In genomic region chr8:125757106-125757496, GRCm38 (mm10) we compare ENCODE assay signal across 10 mouse cellular contexts. TPM values are rescaled to one million over a fixed set of nuclear protein-coding genes. Genes with fewer than 3 reads are reported as not detected.
DNase-seq lines count a peak whose midpoint lies in the region; ATAC-seq and TF ChIP-seq lines count a peak whose summit lies in the region.
"Had no signal": no experiment of that assay in that cellular context is flagged by ENCODE, and none has a peak within 500 bp of the region (broad histone marks: within the 10 kb centered on the region; RNA-seq: fewer than 3 reads in every experiment).

No protein-coding gene starts in this region.

- no peaks in the 10 kb centered on the region for H3K27me3 ChIP-seq in hindbrain, embryonic 14.5 days (ENCODE audit: control insufficient read depth, insufficient read depth, low read length)
- H3K27me3 ChIP-seq in hindbrain, embryonic 10.5 days (ENCODE audit: insufficient read depth, poor library complexity, severe bottlenecking) = no peaks in the 10 kb centered on the region
- no peaks in the 10 kb centered on the region for H3K27me3 ChIP-seq in neural tube, embryonic 13.5 days
- H3K27me3 ChIP-seq in forebrain, postnatal 0 days (ENCODE audit: insufficient read depth, low read length) = no peaks in the 10 kb centered on the region
- H3K27me3 ChIP-seq in stomach, postnatal 0 days (ENCODE audit: control insufficient read depth, insufficient read depth, low read length) = no peaks in the 10 kb centered on the region

- H3K27ac ChIP-seq in hindbrain, embryonic 14.5 days = 0 out of 2 replicates have a peak overlapping the region, but pooled peaks have one; percentile 20
- no peak overlapping the region for H3K27ac ChIP-seq in hindbrain, embryonic 10.5 days
- no peak overlapping the region; the same call in 1 of the 2 replicates for H3K27ac ChIP-seq in neural tube, embryonic 13.5 days (replicated peaks)
- no peak overlapping the region for H3K27ac ChIP-seq in forebrain, postnatal 0 days (ENCODE audit: low read depth, low read length)
- H3K27ac ChIP-seq in stomach, postnatal 0 days (replicated peaks) = no peak overlapping the region
- H3K27ac ChIP-seq: macrophage had no signal

- H3K4me1 ChIP-seq in hindbrain, embryonic 14.5 days (replicated peaks; ENCODE audit: control insufficient read depth, insufficient read depth, low read length) = peaks cover 8% of the 10 kb centered on the region; the same call in 1 of the 2 replicates
- peaks cover 14% of the 10 kb centered on the region for H3K4me1 ChIP-seq in hindbrain, embryonic 10.5 days (replicated peaks)
- H3K4me1 ChIP-seq in neural tube, embryonic 13.5 days (replicated peaks) = peaks cover 10% of the 10 kb centered on the region
- no peaks in the 10 kb centered on the region for H3K4me1 ChIP-seq in forebrain, postnatal 0 days (ENCODE audit: insufficient read depth)
- no peaks in the 10 kb centered on the region for H3K4me1 ChIP-seq in stomach, postnatal 0 days (replicated peaks; ENCODE audit: control insufficient read depth, insufficient read depth)

- no peak overlapping the region for H3K9ac ChIP-seq in hindbrain, embryonic 14.5 days
- H3K9ac ChIP-seq in neural tube, embryonic 13.5 days = no peak overlapping the region
- no peak overlapping the region for H3K9ac ChIP-seq in forebrain, postnatal 0 days
- H3K9ac ChIP-seq in stomach, postnatal 0 days (ENCODE audit: low read length) = no peak overlapping the region

- H3K4me3 ChIP-seq in hindbrain, embryonic 14.5 days (replicated peaks; ENCODE audit: low read length) = no peak overlapping the region
- H3K4me3 ChIP-seq in hindbrain, embryonic 10.5 days = no peak overlapping the region
- no peak overlapping the region for H3K4me3 ChIP-seq in neural tube, embryonic 13.5 days
- no peak overlapping the region for H3K4me3 ChIP-seq in forebrain, postnatal 0 days (ENCODE audit: low read depth, low read length)
- no peak overlapping the region for H3K4me3 ChIP-seq in stomach, postnatal 0 days (ENCODE audit: low read depth, low read length)

- DNase-seq in hindbrain, embryonic 14.5 days (ENCODE audit: low spot score) = no peak
- no peak for DNase-seq in hindbrain, embryonic 10.5 days (ENCODE audit: low spot score)
- DNase-seq in neural tube, embryonic 10.5 days (ENCODE audit: extremely low spot score, low spot score) = no peak
- DNase-seq in forebrain, postnatal 0 days = no peak
- no peak for DNase-seq in stomach, postnatal 0 days (ENCODE audit: low spot score)
- DNase-seq in adrenal gland, adult 18-20 months (ENCODE audit: low spot score in 2 of 2) = no peak
- DNase-seq: thymus, adult 2 months had no signal

- TF ChIP-seq EP300 in stomach, postnatal 0 days (optimal IDR thresholded peaks at IDR 0.05) = no peak

- peak; percentile 24; the same call in 1 of the 2 replicates for ATAC-seq in hindbrain, embryonic 14.5 days (ENCODE audit: low FRiP score)
- peak; percentile 52 for ATAC-seq in neural tube, embryonic 13.5 days (ENCODE audit: low read depth)
- 0 out of 2 replicates have a peak, but pooled peaks have one; percentile 3 for ATAC-seq in forebrain, postnatal 0 days
- 0 out of 2 replicates have a peak, but pooled peaks have one; percentile 23 for ATAC-seq in stomach, postnatal 0 days (ENCODE audit: low FRiP score, low TSS enrichment)
- ATAC-seq: activated CD4-positive, CD25-positive, alpha-beta regulatory T cell, adult 4 months had no signal

- TF ChIP-seq CTCF in forebrain, postnatal 0 days (IDR thresholded peaks at IDR 0.05; ENCODE audit: low read depth) = no peak
- TF ChIP-seq CTCF in stomach, postnatal 0 days (IDR thresholded peaks at IDR 0.05; ENCODE audit: low read depth) = no peak

- peaks cover 19% of the 10 kb centered on the region; the same call in 1 of the 2 replicates for H3K36me3 ChIP-seq in hindbrain, embryonic 14.5 days (replicated peaks; ENCODE audit: control insufficient read depth, insufficient read depth)
- no peaks in the 10 kb centered on the region for H3K36me3 ChIP-seq in hindbrain, embryonic 10.5 days
- peaks cover 19% of the 10 kb centered on the region; the same call in 1 of the 2 replicates for H3K36me3 ChIP-seq in neural tube, embryonic 13.5 days
- H3K36me3 ChIP-seq in forebrain, postnatal 0 days (ENCODE audit: insufficient read depth) = peaks cover 32% of the 10 kb centered on the region; the same call in 1 of the 2 replicates
- H3K36me3 ChIP-seq in stomach, postnatal 0 days (ENCODE audit: control insufficient read depth, insufficient read depth, low read length) = no peaks in the 10 kb centered on the region

- no peak overlapping the region for H3K4me2 ChIP-seq in hindbrain, embryonic 14.5 days (replicated peaks)
- H3K4me2 ChIP-seq in neural tube, embryonic 13.5 days = no peak overlapping the region
- H3K4me2 ChIP-seq in forebrain, postnatal 0 days (ENCODE audit: low read depth) = no peak overlapping the region
- H3K4me2 ChIP-seq in stomach, postnatal 0 days (replicated peaks; ENCODE audit: low read depth) = no peak overlapping the region

- 46% methylated on average over 1 of the region's 1 CpGs for WGBS in hindbrain, embryonic 14.5 days
- 86% methylated on average over 1 of the region's 1 CpGs for WGBS in hindbrain, embryonic 10.5 days
- 56% methylated on average over 1 of the region's 1 CpGs for WGBS in neural tube, embryonic 13.5 days
- 21% methylated on average over 1 of the region's 1 CpGs for WGBS in forebrain, postnatal 0 days
- WGBS in stomach, postnatal 0 days = 65% methylated on average over 1 of the region's 1 CpGs

- no peaks in the 10 kb centered on the region for H3K9me3 ChIP-seq in hindbrain, embryonic 14.5 days (ENCODE audit: control insufficient read depth, low read length)
- no peaks in the 10 kb centered on the region for H3K9me3 ChIP-seq in hindbrain, embryonic 10.5 days
- H3K9me3 ChIP-seq in neural tube, embryonic 13.5 days = no peaks in the 10 kb centered on the region
- H3K9me3 ChIP-seq in forebrain, postnatal 0 days (ENCODE audit: low read length) = no peaks in the 10 kb centered on the region
- no peaks in the 10 kb centered on the region for H3K9me3 ChIP-seq in stomach, postnatal 0 days (ENCODE audit: control insufficient read depth, low read length)

RNA-seq across cellular contexts. Expression of gene Ntpcr, which starts 27.3 kb away (rescaled TPM):
- polyA plus RNA-seq in hindbrain, embryonic 14.5 days (2014; fragmentation: Nextera tagmentation; extraction: Ambion mirVana) = 35.0 and 38.6 TPM in 2 replicates
- polyA plus RNA-seq in hindbrain, embryonic 10.5 days (2016; fragmentation: Nextera tagmentation; extraction: Ambion mirVana) = 15.9 and 18.8 TPM in 2 replicates
- 24.7 and 32.9 TPM in 2 replicates for polyA plus RNA-seq in neural tube, embryonic 13.5 days (2015; fragmentation: Nextera tagmentation; extraction: Ambion mirVana)
- total RNA-seq in forebrain, postnatal 0 days (2014; rRNA removed) = 26.5 and 34.2 TPM in 2 replicates
- 34.0 and 38.0 TPM in 2 replicates for polyA plus RNA-seq in forebrain, postnatal 0 days (2015; fragmentation: Nextera tagmentation; extraction: Ambion mirVana)
- 32.2 and 34.1 TPM in 2 replicates for polyA plus RNA-seq in stomach, postnatal 0 days (2015; fragmentation: Nextera tagmentation; extraction: Ambion mirVana)
- total RNA-seq in adrenal gland, adult 18-20 months (2021) = 10 to 100 TPM; 15.4 to 20.7 TPM
